Mouse (Mus musculus): ENCODE data around the gene Ttc41. TPM values are rescaled to one million over a fixed set of nuclear protein-coding genes. Genes with fewer than 3 reads are reported as not detected.

Gene Ttc41
- total and polyA plus RNA-seq, 2 experiments from 2014 or later: 1.4 to 2.2 TPM

DNA sequence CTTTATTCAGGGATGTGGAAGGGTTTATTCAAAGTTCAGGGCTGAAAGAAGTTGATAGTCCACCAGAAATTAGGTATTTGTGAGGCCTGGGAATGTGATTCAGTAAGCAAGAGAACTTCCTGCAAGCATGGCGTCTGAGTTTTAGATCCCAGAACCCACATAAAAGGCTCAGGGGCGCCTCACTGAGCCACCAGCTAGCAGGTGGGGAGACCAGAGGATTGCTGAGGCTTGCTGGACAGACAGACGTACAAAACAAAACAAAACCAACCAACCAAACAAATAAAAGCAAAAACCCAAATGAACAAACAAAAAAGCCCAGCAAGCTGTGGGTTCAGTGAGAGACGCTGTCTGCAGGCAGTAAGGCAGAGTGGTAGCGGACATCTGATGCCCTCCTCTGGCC, 77.0 kb downstream of the Ttc41 start:
- WGBS: 65% methylated on average over 5 of the region's 5 CpGs
- Histone ChIP-seq H3K9me3 (ENCODE audit: low read length) (no peaks in the 10 kb centered on the region), H3K4me1 (ENCODE audit: insufficient read depth, low read length) (peaks cover 13% of the 10 kb centered on the region), H3K27ac (no peak overlapping the region), H3K4me3 (ENCODE audit: low read length) (no peak overlapping the region), H3K36me3 (ENCODE audit: insufficient read depth, low read length) (no peaks in the 10 kb centered on the region), H3K9ac (replicated peaks; ENCODE audit: low read length) (no peak overlapping the region), H3K4me2 (ENCODE audit: low read depth, low read length) (no peak overlapping the region), H3K27me3 (ENCODE audit: insufficient read depth, low read length) (no peaks in the 10 kb centered on the region)
- TF ChIP-seq CTCF (IDR thresholded peaks at IDR 0.05; ENCODE audit: low read depth): no peak
- ATAC-seq: no peak
- DNase-seq (ENCODE audit: low spot score): no peak

DNA sequence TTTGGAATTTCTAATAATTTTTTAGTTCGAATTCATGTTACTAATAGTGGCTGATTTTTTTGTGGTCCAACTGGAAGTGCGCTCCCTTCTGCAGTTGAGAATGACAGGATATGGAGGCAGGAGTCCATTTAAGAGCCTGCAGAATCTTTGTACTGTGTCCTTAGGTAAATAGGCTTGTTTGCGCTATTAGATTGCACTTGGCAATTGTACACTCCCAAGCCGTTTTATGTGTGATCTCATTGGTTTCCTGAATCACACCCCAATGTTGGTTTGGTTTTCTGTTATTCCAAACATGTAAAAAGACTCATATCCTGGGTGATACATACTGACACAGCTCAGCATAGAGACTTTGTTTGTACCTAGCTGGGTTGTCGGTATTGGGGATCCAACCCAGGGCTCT, 78.0 kb downstream of the Ttc41 start:
- H3K9me3 ChIP-seq (ENCODE audit: low read length): no peaks in the 10 kb centered on the region
- no peak overlapping the region for H3K27ac ChIP-seq
- no peaks in the 10 kb centered on the region for H3K27me3 ChIP-seq (ENCODE audit: insufficient read depth, low read length)
- peaks cover 7% of the 10 kb centered on the region; the same call in 1 of the 2 replicates for H3K4me1 ChIP-seq (ENCODE audit: insufficient read depth, low read length)
- no peak overlapping the region for H3K4me3 ChIP-seq (ENCODE audit: low read length)
- ATAC-seq (no peak), DNase-seq (ENCODE audit: low spot score) (no peak)
- no peak overlapping the region for H3K4me2 ChIP-seq (ENCODE audit: low read depth, low read length)
- no peak for TF ChIP-seq CTCF (IDR thresholded peaks at IDR 0.05; ENCODE audit: low read depth)
- 85% methylated on average over 5 of the region's 5 CpGs for WGBS
- no peak overlapping the region for H3K9ac ChIP-seq (replicated peaks; ENCODE audit: low read length)
- H3K36me3 ChIP-seq (ENCODE audit: insufficient read depth, low read length): no peaks in the 10 kb centered on the region

DNA sequence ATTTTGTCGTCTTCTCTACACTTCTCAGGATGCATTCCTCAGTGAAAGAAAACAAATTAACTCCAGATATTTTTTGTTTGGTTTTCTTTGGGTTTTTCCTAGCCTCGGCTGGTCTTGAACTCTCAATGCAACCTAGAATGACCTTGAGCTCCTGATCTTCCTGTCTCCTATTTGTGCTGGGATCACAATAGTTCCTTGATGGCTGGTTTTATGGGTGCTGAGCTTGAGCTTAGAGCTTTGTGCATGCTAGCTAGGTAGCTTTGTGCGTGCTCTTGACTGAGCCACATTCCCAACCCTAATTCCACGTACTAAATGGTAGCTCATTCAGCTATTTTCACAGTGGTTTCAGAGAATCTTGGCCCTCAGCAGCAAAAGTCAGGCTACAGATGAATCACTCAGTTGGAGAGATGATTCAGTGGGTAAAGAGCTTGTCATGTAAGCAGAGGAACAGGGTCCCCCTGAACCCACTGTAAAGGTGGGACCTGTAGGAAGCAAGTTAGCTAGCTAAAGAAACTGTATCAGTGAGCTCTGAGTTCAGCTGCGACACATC, 78.6 kb downstream of the Ttc41 start:
- DNase-seq (ENCODE audit: low spot score): no peak
- ATAC-seq: no peak
- no peaks in the 10 kb centered on the region for H3K36me3 ChIP-seq (ENCODE audit: insufficient read depth, low read length)
- no peak for TF ChIP-seq CTCF (IDR thresholded peaks at IDR 0.05; ENCODE audit: low read depth)
- H3K4me1 ChIP-seq (ENCODE audit: insufficient read depth, low read length): peaks cover 7% of the 10 kb centered on the region; the same call in 1 of the 2 replicates
- no peak overlapping the region for H3K27ac ChIP-seq
- 91% methylated on average over 5 of the region's 5 CpGs for WGBS
- H3K4me3 ChIP-seq (ENCODE audit: low read length): no peak overlapping the region
- H3K9ac ChIP-seq (replicated peaks; ENCODE audit: low read length): no peak overlapping the region
- H3K4me2 ChIP-seq (ENCODE audit: low read depth, low read length): no peak overlapping the region
- no peaks in the 10 kb centered on the region for H3K9me3 ChIP-seq (ENCODE audit: low read length)
- no peaks in the 10 kb centered on the region for H3K27me3 ChIP-seq (ENCODE audit: insufficient read depth, low read length)

DNA sequence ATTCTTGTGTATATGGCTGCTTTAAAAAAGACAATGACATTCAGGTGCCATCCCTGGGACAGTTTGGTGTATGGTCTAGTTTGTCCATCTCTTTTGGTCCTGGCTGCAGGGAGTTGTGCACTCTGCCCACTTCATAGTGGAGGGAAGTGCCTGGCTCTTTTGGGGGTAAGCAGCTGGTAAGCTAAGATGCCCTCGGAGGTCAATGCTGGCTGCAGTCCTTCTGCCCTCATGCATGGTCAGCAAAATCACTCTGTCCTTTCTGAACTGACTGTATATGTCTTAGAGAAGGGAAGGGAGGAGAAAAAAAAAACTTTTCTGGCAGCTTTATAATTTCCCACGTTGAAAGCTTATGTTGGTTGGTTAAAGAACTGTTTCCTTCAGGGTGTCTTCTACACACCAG, 79.8 kb downstream of the Ttc41 start:
- WGBS: 76% methylated on average over 2 of the region's 2 CpGs
- Histone ChIP-seq H3K27ac (no peak overlapping the region), H3K9ac (replicated peaks; ENCODE audit: low read length) (no peak overlapping the region), H3K4me2 (ENCODE audit: low read depth, low read length) (no peak overlapping the region), H3K4me3 (ENCODE audit: low read length) (no peak overlapping the region), H3K9me3 (ENCODE audit: low read length) (no peaks in the 10 kb centered on the region), H3K36me3 (ENCODE audit: insufficient read depth, low read length) (no peaks in the 10 kb centered on the region), H3K27me3 (ENCODE audit: insufficient read depth, low read length) (no peaks in the 10 kb centered on the region), H3K4me1 (ENCODE audit: insufficient read depth, low read length) (0 out of 2 replicates have a peak, but pooled peaks cover 9% of the 10 kb centered on the region)
- DNase-seq (ENCODE audit: low spot score): no peak
- TF ChIP-seq CTCF (IDR thresholded peaks at IDR 0.05; ENCODE audit: low read depth): no peak
- no peak for ATAC-seq

DNA sequence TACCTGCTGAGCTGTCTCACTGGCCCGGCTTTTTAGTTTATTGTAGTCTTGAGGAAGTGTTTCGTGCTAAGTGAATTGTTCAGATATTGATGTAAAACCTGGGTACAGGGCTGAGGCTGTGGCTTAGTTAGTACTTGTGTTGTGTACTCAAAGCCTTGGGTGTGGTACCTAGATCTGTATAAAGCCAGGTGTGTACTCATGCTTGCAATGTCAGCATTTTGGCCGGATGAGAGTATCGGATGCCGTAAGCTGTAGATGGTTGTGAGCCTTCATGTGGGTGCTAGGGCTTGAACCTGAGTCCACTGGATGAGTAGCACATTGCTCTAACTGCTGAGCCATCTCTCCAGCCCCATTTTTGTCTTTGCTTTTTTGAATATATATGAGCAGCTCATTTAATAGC, 80.5 kb downstream of the Ttc41 start:
- Histone ChIP-seq H3K27me3 (ENCODE audit: insufficient read depth, low read length) (no peaks in the 10 kb centered on the region), H3K9ac (replicated peaks; ENCODE audit: low read length) (no peak overlapping the region), H3K4me3 (ENCODE audit: low read length) (no peak overlapping the region), H3K4me1 (ENCODE audit: insufficient read depth, low read length) (0 out of 2 replicates have a peak, but pooled peaks cover 9% of the 10 kb centered on the region), H3K36me3 (ENCODE audit: insufficient read depth, low read length) (no peaks in the 10 kb centered on the region), H3K9me3 (ENCODE audit: low read length) (no peaks in the 10 kb centered on the region), H3K27ac (no peak overlapping the region), H3K4me2 (ENCODE audit: low read depth, low read length) (no peak overlapping the region)
- no peak for TF ChIP-seq CTCF (IDR thresholded peaks at IDR 0.05; ENCODE audit: low read depth)
- no peak for ATAC-seq
- no peak for DNase-seq (ENCODE audit: low spot score)
- 95% methylated on average over 5 of the region's 5 CpGs for WGBS

DNA sequence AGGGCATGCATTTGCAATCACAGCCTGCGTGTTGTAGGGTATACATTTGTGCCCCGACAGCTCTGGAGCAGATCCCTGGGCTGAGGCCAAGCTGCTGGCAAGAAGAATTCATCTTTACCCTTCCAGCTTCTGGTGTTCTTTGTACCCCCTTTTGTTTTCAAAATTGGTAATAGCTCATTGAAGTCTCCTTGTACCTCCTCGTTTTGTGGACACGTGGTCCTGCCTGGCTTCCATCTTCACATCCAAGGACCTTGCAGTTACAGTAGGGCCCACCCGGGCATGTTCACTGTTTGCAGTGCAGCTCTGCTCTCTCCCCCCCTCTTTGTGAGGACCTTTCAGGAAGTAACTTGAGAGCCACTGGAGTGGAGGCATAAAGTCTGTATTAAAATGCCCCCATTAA, 82.6 kb downstream of the Ttc41 start:
- DNase-seq (ENCODE audit: low spot score): no peak
- H3K9ac ChIP-seq (replicated peaks; ENCODE audit: low read length): no peak overlapping the region
- 0 out of 2 replicates have a peak, but pooled peaks cover 2% of the 10 kb centered on the region for H3K4me1 ChIP-seq (ENCODE audit: insufficient read depth, low read length)
- H3K4me3 ChIP-seq (ENCODE audit: low read length): no peak overlapping the region
- no peak overlapping the region for H3K4me2 ChIP-seq (ENCODE audit: low read depth, low read length)
- no peak overlapping the region for H3K27ac ChIP-seq
- no peak for ATAC-seq
- no peak for TF ChIP-seq CTCF (IDR thresholded peaks at IDR 0.05; ENCODE audit: low read depth)
- no peaks in the 10 kb centered on the region for H3K27me3 ChIP-seq (ENCODE audit: insufficient read depth, low read length)
- no peaks in the 10 kb centered on the region for H3K9me3 ChIP-seq (ENCODE audit: low read length)
- no peaks in the 10 kb centered on the region for H3K36me3 ChIP-seq (ENCODE audit: insufficient read depth, low read length)
- WGBS: 24% methylated on average over 5 of the region's 5 CpGs

DNA sequence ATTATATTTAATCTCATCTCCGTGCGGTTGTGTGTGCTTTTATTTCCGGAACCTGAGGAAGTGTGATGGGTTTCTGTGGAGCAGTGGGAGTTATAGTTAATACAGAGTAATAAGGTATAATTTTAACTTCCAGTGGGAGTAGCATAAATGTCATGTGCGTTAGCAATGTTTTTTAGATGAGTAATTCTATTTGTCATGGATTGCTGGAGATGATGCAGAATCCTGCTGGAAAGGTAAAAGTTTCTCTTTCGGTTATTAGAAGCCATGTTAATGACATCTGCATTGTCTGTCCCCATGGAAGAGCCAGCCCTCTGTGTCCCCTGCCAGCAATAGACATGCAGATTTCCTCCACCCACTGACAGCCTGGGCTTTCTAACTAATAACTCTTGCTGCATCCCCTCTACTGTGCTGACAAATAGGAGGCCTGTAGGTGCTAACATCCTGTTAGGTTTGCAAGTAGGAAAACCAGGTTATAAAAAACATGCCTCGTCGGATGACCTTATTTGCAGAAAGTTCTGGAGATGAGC, 83.6 kb downstream of the Ttc41 start:
- Histone ChIP-seq H3K9me3 (ENCODE audit: low read length) (no peaks in the 10 kb centered on the region), H3K4me2 (ENCODE audit: low read depth, low read length) (no peak overlapping the region), H3K36me3 (ENCODE audit: insufficient read depth, low read length) (no peaks in the 10 kb centered on the region), H3K27me3 (ENCODE audit: insufficient read depth, low read length) (no peaks in the 10 kb centered on the region), H3K4me1 (ENCODE audit: insufficient read depth, low read length) (0 out of 2 replicates have a peak, but pooled peaks cover 2% of the 10 kb centered on the region), H3K4me3 (ENCODE audit: low read length) (no peak overlapping the region), H3K9ac (replicated peaks; ENCODE audit: low read length) (no peak overlapping the region), H3K27ac (no peak overlapping the region)
- ATAC-seq: no peak
- WGBS: 65% methylated on average over 7 of the region's 7 CpGs
- no peak for TF ChIP-seq CTCF (IDR thresholded peaks at IDR 0.05; ENCODE audit: low read depth)
- no peak for DNase-seq (ENCODE audit: low spot score)
